Mouse (Mus musculus) B cell, adult 67 days (primary cell): ENCODE measurements around the gene 4921524J17Rik. TPM values are rescaled to one million over a fixed set of nuclear protein-coding genes. Genes with fewer than 3 reads are reported as not detected.

Experiments used
- total RNA-seq, 2 experiments: library from RNA; stranded (reverse); gene quantifications; 4 replicates each; pipeline ENCODE4 v1.2.4; 2023

4921524J17Rik gene
- 10 to 100 TPM; 14.3 to 22.3 TPM for total RNA-seq

GRCm38 (mm10) chr8:85432168-85433016, at the start of gene 4921524J17Rik:
Gene 4921524J17Rik, minus strand, starts transcription at chr8:85432833.

GRCm38 (mm10) chr8:85386205-85386604, 46.4 kb downstream of the 4921524J17Rik start, which contains the start of gene Mylk3:
Gene Mylk3, minus strand, starts transcription at chr8:85386345.

Other genes starting within 250 kb of the 4921524J17Rik start
- not detected for gene Olfr371, start 206.8 kb downstream of the 4921524J17Rik start, total RNA-seq
- 10 to 100 TPM; 33.5 to 34.6 TPM for gene Orc6, start 133.2 kb downstream of the 4921524J17Rik start, total RNA-seq
- 10 to 100 TPM; 76.9 to 79.2 TPM for gene Vps35, start 133.0 kb downstream of the 4921524J17Rik start, total RNA-seq
- not detected for gene Mylk3, start 46.5 kb downstream of the 4921524J17Rik start, total RNA-seq
- gene Gpt2, start 59.7 kb upstream of the 4921524J17Rik start, total RNA-seq: 1 to 10 TPM; 1.9 to 2.6 TPM
- gene Dnaja2, start 122.5 kb upstream of the 4921524J17Rik start, total RNA-seq: 100 to 1,000 TPM; 149 to 152 TPM